Mouse (Mus musculus) MEL-GATA-1-ER (cell line): ENCODE results near the gene Prss53.
A peak's percentile ranks its signal among the peaks of the same experiment; 100 is the strongest.
"Not testable (repeated sequence)": the region's sequence is repeated elsewhere in the genome, so short reads cannot be mapped to it uniquely, and the experiment has no call there.

Experiments used
- DNase-seq: peaks from one replicate; pipeline ENCODE4 v3.0.0-alpha.2; 2012; ENCODE audit warnings: low read depth; ENCODE audit errors: extremely low read depth

The Prss53 gene

DNA sequence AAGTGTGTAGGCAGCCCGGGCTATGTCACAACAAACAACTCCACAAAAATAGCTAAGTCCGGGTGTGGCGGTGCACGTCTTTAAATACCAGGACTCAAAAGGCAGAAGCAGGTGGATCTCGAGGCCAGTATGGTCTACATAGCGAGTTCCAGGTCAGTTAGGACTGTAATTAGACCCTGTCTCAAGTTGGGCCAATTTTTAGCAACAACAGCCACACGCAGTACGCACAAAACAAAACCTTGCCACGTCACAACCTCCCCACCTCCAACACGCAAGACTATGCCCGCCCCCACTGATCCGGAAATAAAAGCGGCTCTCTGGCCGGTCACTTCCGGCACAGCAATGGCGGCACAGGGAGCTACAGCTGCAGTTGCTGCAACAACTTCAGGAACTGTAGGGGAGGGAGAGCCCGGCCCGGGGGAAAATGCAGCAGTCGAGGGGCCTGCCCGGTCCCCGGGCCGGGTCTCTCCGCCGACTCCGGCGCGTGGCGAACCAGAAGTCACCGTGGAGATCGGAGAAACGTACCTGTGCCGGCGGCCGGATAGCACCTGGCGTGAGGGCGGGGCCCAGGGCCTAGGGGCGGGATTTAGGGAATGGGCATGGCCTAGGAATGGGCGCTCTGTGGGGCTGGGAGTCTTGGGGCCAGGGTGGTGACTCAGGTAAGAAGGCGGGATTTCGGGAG, 21.6 kb upstream of the Prss53 start, which contains the start of gene Kat8:
Gene Kat8, plus strand, starts transcription at position 327 of the 682 bp plus-strand sequence.
- DNase-seq, result peak; percentile 84

GRCm38 (mm10) chr7:127908656-127909055, 17.9 kb upstream of the Prss53 start:
- no peak for DNase-seq

DNA sequence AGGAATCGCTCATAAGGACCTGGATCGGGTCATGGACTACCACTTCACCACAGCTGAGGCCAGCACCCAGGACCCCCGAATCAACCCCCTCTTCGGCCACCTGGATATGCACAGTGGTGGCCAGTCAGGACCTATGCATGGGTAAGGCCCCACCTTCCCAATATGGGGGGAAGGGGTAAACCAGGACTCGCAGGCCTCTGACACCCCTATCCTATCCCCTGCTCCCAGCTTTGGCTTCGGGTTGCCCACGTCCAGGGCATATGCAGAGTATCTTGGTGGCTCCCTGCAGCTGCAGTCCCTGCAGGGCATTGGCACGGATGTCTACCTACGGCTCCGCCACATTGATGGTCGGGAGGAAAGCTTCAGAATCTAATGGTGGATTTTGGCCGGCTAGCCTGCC, 17.2 kb upstream of the Prss53 start:
- no peak for DNase-seq

- peak; percentile 74 for DNase-seq
These were observed 13.4 kb upstream of the Prss53 start, which contains the start of gene Bckdk for GRCm38 (mm10) chr7:127903971-127904796. Gene Bckdk, plus strand, starts transcription at chr7:127904082.

DNA sequence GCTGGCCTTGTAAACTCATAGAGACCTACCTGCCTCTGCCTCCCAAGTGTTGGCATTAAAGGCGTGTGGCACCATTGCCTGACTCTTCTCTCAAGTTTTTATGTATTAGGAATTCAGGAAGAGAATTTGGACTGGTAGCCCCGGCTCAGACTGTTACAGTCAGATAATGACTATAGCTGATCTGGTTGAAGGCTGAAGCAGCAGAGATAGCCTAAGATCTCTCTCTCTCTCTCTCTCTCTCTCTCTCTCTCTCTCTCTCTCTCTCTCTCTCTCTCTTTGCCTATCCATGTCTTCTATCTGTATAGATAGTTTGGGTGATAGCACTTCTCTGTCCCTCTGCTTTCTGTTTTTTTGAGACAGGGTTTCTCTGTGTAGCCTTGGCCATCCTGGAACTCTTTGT, 11.0 kb upstream of the Prss53 start:
- DNase-seq, result no peak

GRCm38 (mm10) chr7:127899997-127900396, 9.2 kb upstream of the Prss53 start:
- no peak for DNase-seq

DNA sequence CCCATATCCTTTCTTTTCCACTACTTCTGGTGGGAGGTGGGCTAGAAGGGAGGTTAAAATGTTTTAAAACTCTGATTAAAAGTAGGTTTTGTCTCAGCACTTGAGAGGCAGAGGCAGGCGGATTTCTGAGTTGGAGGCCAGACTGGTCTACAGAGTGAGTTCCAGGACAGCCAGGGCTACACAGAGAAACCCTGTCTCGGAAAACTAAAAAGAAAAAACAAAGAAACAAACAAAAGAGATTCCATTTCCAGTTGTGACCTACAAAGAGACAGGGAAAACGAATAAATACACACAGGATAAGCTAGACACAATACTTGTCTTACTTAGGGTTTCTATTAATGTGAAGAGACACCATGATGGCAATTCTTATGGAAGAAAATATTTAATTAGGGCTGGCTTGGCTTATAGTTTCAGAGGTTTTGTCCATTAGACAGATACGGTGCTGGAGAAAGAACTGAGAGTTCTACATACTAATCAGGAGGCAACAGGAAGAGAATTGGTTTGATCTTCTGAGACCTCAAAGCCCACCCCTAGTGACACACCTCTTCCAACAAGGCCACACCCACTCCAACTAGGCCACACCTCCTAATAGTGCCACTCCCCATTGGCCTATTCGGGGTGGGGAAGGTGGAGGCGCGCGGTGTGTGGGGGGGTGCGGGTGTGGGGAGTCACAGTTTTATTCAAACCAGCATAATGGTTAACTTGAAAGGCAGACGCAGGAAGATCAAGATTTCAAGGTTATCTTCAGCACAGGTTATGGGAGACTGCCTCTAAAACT, 7.6 kb upstream of the Prss53 start:
- DNase-seq, result no peak

DNA sequence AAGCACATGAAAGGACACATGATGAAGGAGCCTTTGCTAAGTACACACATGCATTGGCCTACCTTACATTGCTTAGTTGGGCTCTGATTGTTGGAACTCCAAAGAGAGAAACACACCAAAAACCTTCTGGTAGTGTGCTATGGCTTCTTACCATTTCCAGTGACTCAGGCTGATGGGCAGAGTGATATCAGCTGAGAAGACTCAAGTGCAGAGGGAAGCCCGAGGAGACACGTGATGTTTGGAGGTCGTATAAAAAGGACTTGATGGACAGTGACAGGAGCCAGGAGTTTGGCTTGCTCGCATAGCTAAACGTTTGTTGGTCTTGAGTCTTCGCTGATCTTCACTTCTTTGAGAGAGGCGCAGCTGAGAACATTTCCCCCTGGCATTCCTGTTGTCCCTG, 6.8 kb upstream of the Prss53 start:
- no peak for DNase-seq

DNA sequence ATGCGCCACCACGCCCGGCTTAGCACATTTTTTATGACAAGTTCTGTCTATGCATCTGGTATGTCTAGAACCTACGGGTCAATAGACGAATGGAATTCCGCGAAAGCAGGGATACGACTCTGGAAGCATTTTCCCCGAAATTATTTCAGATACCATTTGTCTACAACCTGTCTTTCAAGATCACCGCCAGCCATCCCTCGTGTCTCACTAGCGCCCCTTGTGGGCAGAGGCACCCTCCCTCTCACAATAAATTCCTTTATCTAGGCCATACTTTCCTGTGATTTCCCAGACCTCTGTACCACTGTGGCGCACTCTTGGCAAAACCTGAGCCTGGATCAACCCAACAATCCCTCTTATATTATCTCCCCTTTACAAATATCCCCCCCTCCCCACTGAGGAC, 5.6 kb upstream of the Prss53 start:
- no peak for DNase-seq

DNA sequence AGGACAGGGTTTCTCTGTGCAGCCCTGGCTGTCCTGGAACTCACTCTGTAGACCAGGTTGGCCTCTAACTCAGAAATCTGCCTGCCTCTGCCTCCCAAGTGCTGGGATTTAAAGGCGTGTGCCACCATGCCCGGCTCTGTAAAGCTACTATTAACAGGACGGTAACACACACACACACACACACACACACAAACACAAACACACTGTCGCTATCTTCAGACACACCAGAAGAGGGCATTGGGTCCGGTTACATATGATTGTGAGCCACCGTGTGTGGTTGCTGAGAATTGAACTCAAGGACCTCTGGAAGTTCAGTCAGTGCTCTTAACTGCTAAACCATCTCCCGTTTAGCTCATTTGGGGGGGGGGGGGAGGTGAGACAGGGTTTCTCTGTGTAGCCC, 5.1 kb upstream of the Prss53 start:
- not testable (repeated sequence) for DNase-seq

DNA sequence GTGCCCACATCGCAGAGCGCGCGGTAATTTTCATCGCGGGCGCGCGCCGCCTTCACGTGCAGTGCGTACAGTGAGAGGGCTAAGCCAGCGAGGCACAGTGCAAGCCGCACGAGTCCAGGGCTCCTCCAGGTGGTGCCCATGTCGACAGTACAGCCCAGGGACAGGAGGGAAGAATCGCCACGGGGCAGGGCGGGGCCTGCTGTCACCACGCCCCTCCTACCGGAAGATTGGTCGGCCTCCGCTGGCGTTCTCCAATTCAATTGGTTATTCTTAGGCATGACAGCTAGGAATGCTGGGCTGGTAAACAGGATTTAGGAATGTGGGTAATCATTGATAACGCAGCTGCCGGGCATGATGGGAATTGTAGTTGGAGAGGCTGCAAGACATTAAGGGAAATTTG, 4.7 kb upstream of the Prss53 start, which contains the start of the genes Gm21974 and Vkorc1:
Gene Gm21974, minus strand, starts transcription at position 13 of the 400 bp plus-strand sequence.
Gene Vkorc1, minus strand, starts transcription at position 176 of the 400 bp plus-strand sequence.
- peak; percentile 96 for DNase-seq

- no peak for DNase-seq
These were observed 3.7 kb upstream of the Prss53 start for GRCm38 (mm10) chr7:127894480-127894879.

- DNase-seq, result no peak
These were observed 1.9 kb downstream of the Prss53 start for GRCm38 (mm10) chr7:127888821-127889220.

DNA sequence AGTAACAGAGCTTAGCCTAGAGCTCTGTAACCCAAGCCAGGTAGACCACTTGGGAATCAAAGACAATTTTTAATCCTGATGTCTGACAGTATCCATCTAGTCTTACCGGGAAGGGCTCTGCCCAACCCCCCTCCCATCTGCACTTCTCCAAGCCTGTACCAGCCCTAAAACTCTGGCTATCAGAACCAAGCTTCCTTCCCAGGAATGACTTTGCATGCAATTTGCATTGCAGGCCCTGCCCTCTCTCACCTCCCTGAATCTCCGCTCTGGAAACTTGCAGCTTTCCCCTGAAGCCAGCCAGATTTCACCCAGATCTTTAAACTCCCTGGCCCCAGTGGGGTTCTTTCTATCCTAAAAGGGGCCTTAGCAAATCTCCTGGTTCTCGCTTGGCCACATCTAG, 3.0 kb downstream of the Prss53 start:
- no peak for DNase-seq

- no peak for DNase-seq
These were observed 3.6 kb downstream of the Prss53 start for GRCm38 (mm10) chr7:127887191-127887590.

GRCm38 (mm10) chr7:127886551-127886950, 4.2 kb downstream of the Prss53 start:
- no peak for DNase-seq

- no peak for DNase-seq
These were observed 4.8 kb downstream of the Prss53 start for GRCm38 (mm10) chr7:127885951-127886350.

- no peak for DNase-seq
These were observed 10.3 kb downstream of the Prss53 start for GRCm38 (mm10) chr7:127880431-127880830.

DNA sequence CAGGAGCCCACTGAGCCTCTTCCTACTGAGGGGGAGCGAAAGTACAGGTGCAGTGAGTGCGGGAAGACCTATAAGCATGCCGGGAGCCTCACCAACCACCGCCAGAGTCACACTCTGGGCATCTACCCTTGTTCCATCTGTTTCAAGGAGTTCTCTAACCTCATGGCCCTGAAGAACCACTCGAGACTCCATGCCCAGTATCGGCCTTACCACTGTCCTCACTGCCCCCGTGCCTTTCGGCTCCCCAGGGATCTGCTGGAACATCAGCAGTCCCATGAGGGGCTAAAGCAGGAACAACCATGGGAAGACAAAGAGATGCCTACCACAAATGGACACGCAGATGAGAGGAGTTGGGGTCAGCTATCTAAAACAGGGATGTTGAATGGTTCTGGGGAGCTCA, 11.5 kb downstream of the Prss53 start:
- no peak for DNase-seq

- peak; percentile 93 for DNase-seq
These were observed 14.1 kb downstream of the Prss53 start, which contains the start of gene Zfp668 for GRCm38 (mm10) chr7:127876467-127877348. Gene Zfp668, minus strand, starts transcription at chr7:127876828.
